Mouse (Mus musculus) stomach, postnatal 0 days (tissue): ENCODE results near the gene Mcl1.

ENCODE experiments used
- CTCF ChIP-seq: IDR thresholded peaks from 2 replicates; pipeline ENCODE4 v1.5.1; 2016; ENCODE audit warnings: antibody characterized with exemption, low read depth, mild to moderate bottlenecking, moderate library complexity
- EP300 ChIP-seq: optimal IDR thresholded peaks from 2 replicates; pipeline ENCODE3; 2016; ENCODE audit warnings: antibody characterized with exemption

DNA sequence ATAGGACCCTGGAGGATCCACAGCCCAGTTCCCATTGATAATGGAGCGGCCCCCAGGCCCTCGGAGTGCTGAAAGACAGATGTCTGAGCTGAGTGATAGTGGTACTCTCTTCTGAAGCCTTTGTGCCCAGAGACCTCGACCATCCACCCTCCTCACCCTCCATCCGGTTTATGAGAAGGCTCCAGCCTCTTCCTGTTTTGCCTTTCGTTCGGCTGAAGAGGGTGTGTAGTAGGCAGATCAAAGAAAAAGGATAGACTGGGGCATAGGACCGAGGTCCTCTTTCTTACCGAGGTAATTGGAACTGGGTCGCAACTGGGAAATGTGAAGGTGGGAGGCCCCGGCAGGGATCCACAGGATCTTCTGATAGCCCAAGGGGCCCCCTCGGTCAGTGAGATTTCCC, 22.8 kb downstream of the Mcl1 start:
- no peak for TF ChIP-seq EP300
- TF ChIP-seq CTCF = no peak
